Mouse (Mus musculus): ENCODE results near the gene Mum1l1.
A peak's percentile ranks its signal among the peaks of the same experiment; 100 is the strongest.
"Not testable (repeated sequence)": the region's sequence is repeated elsewhere in the genome, so short reads cannot be mapped to it uniquely, and the experiment has no call there.

Gene Mum1l1

GRCm38 (mm10) chrX:139209829-139210225, at the start of gene Mum1l1:
Gene Mum1l1, plus strand, starts transcription at chrX:139210042.
- DNase-seq (ENCODE audit: low read depth, low spot score): no peak

- no peak for DNase-seq (ENCODE audit: low read depth, low spot score)
Observed at GRCm38 (mm10) chrX:139178928-139179327, 30.9 kb upstream of the Mum1l1 start, which contains the start of gene 4933428M09Rik. Gene 4933428M09Rik, plus strand, starts transcription at chrX:139179228.

GRCm38 (mm10) chrX:139191506-139191905, 18.3 kb upstream of the Mum1l1 start:
- DNase-seq (ENCODE audit: low read depth, low spot score): not testable (repeated sequence)

- DNase-seq (ENCODE audit: low read depth, low spot score): no peak
Observed at GRCm38 (mm10) chrX:139194572-139195279, 15.1 kb upstream of the Mum1l1 start.

- DNase-seq (ENCODE audit: low read depth, low spot score): not testable (repeated sequence)
Observed at GRCm38 (mm10) chrX:139209191-139209828, 532 bp upstream of the Mum1l1 start.

GRCm38 (mm10) chrX:139214765-139215164, 4.9 kb downstream of the Mum1l1 start:
- DNase-seq (ENCODE audit: low read depth, low spot score): no peak

GRCm38 (mm10) chrX:139216409-139216808, 6.6 kb downstream of the Mum1l1 start:
- no peak for DNase-seq (ENCODE audit: low read depth, low spot score)

- DNase-seq (ENCODE audit: low read depth, low spot score): peak; percentile 50
Observed at GRCm38 (mm10) chrX:139216991-139217593, 7.2 kb downstream of the Mum1l1 start.

- DNase-seq (ENCODE audit: low read depth, low spot score): no peak
Observed at GRCm38 (mm10) chrX:139217776-139218175, 7.9 kb downstream of the Mum1l1 start.

GRCm38 (mm10) chrX:139219017-139219416, 9.2 kb downstream of the Mum1l1 start:
- DNase-seq (ENCODE audit: low read depth, low spot score): no peak

GRCm38 (mm10) chrX:139220830-139221229, 11.0 kb downstream of the Mum1l1 start:
- no peak for DNase-seq (ENCODE audit: low read depth, low spot score)

GRCm38 (mm10) chrX:139221893-139222292, 12.1 kb downstream of the Mum1l1 start:
- DNase-seq (ENCODE audit: low read depth, low spot score): no peak

GRCm38 (mm10) chrX:139231143-139231542, 21.3 kb downstream of the Mum1l1 start:
- DNase-seq (ENCODE audit: low read depth, low spot score): no peak

- DNase-seq (ENCODE audit: low read depth, low spot score): no peak
Observed at GRCm38 (mm10) chrX:139247294-139247693, 37.5 kb downstream of the Mum1l1 start.

GRCm38 (mm10) chrX:139257072-139257471, 47.2 kb downstream of the Mum1l1 start:
- DNase-seq (ENCODE audit: low read depth, low spot score): no peak

- DNase-seq (ENCODE audit: low read depth, low spot score): no peak
Observed at GRCm38 (mm10) chrX:139281966-139282365, 72.1 kb downstream of the Mum1l1 start.

Measured in brain, embryonic 18.5 days (tissue).